10 mouse cellular contexts compared by ENCODE assay signal in genomic region chrX:99540087-99540576, GRCm38 (mm10).
DNase-seq lines count a peak whose midpoint lies in the region; ATAC-seq lines count a peak whose summit lies in the region.
"Had no signal": no experiment of that assay in that cellular context is flagged by ENCODE, and none has a peak within 500 bp of the region (broad histone marks: within the 10 kb centered on the region; RNA-seq: fewer than 3 reads in every experiment).

No protein-coding gene starts in this region.

- H3K4me1 ChIP-seq in embryonic facial prominence, embryonic 13.5 days: peaks cover 4% of the 10 kb centered on the region; the same call in 1 of the 2 replicates
- H3K4me1 ChIP-seq in embryonic facial prominence, embryonic 10.5 days: peaks cover 5% of the 10 kb centered on the region; the same call in 1 of the 2 replicates

- WGBS in embryonic facial prominence, embryonic 13.5 days: 55% methylated on average over 6 of the region's 6 CpGs
- WGBS in embryonic facial prominence, embryonic 10.5 days: 58% methylated on average over 6 of the region's 6 CpGs

- H3K27ac ChIP-seq in embryonic facial prominence, embryonic 13.5 days: no peak overlapping the region
- H3K27ac ChIP-seq in embryonic facial prominence, embryonic 10.5 days (replicated peaks): no peak overlapping the region
- H3K27ac ChIP-seq: kidney, postnatal 0 days; macrophage had no signal

- intact Hi-C loops in left cerebral cortex, postnatal 36 days (cut with DNase I): no loop called here

- no peak for DNase-seq in embryonic facial prominence, embryonic 10.5 days (ENCODE audit: low spot score)
- DNase-seq in right cerebral cortex, postnatal 4 days: peak; percentile 41
- DNase-seq in right cerebral cortex, adult 18-20 months: no peak
- DNase-seq in lung, postnatal 10 days: peak; percentile 31
- no peak for DNase-seq in layer of hippocampus, postnatal 25 days (ENCODE audit: extremely low spot score in 1 of 2, low spot score in 1 of 2)
- no peak for DNase-seq in left cerebral cortex, postnatal 36 days (ENCODE audit: low spot score in 2 of 2)

- no peaks in the 10 kb centered on the region for H3K36me3 ChIP-seq in embryonic facial prominence, embryonic 13.5 days
- H3K36me3 ChIP-seq in embryonic facial prominence, embryonic 10.5 days (replicated peaks): no peaks in the 10 kb centered on the region

- no peaks in the 10 kb centered on the region for H3K9me3 ChIP-seq in embryonic facial prominence, embryonic 13.5 days
- H3K9me3 ChIP-seq in embryonic facial prominence, embryonic 10.5 days: no peaks in the 10 kb centered on the region

- H3K4me3 ChIP-seq in embryonic facial prominence, embryonic 13.5 days: no peak overlapping the region
- no peak overlapping the region for H3K4me3 ChIP-seq in embryonic facial prominence, embryonic 10.5 days

- no peak overlapping the region for H3K4me2 ChIP-seq in embryonic facial prominence, embryonic 13.5 days

- ATAC-seq in embryonic facial prominence, embryonic 13.5 days (ENCODE audit: insufficient number of reproducible peaks, insufficient read depth, low FRiP score, low TSS enrichment, low read depth): peak; percentile 32; the same call in 1 of the 2 replicates
- ATAC-seq in erythroid progenitor cell, adult 5-6 weeks (replicated peaks; ENCODE audit: low FRiP score, poor library complexity, severe bottlenecking): no peak

- no peak overlapping the region for H3K9ac ChIP-seq in embryonic facial prominence, embryonic 13.5 days

- H3K27me3 ChIP-seq in embryonic facial prominence, embryonic 13.5 days: peaks cover 61% of the 10 kb centered on the region
- H3K27me3 ChIP-seq in embryonic facial prominence, embryonic 10.5 days (replicated peaks; ENCODE audit: low read depth, poor library complexity, severe bottlenecking): peaks cover 96% of the 10 kb centered on the region

Comparison
In these comparisons a context has a peak if more than half of its experiments do, and no peak if none do; other contexts are left out.
1. DNase-seq: peak in right cerebral cortex, postnatal 4 days (single experiment) and lung, postnatal 10 days (single experiment); none in embryonic facial prominence, embryonic 10.5 days (single experiment), right cerebral cortex, adult 18-20 months (single experiment), layer of hippocampus, postnatal 25 days (0 of 2) and left cerebral cortex, postnatal 36 days (0 of 2).